Mouse (Mus musculus) right cerebral cortex, adult 18-20 months (tissue): Measurements from ENCODE around the gene Cachd1.

ENCODE experiments used
- DNase-seq: peaks from one replicate; pipeline ENCODE4 v3.0.0; 2022; ENCODE audit warnings: mixed read lengths

The Cachd1 gene

DNA sequence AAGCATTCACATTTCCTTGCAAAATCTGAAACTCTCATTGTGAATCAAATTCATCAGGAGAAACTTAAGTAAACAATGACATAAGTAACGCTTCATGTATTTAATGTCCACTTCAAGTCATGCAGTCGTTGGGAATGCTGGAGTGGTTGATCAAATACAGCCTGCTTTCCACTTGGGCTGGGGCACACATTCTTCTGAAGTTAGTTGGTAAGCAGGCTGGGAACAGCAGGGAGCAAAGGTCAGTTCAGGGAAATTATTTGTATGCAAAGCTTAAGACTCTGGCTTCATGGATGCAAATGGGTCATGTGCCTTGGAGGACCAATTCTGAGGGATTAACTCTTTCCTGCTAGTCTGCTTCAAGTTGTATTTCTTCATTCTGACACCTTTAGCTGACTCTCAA lies 16.7 kb downstream of the Cachd1 start:
- no peak for DNase-seq

DNA sequence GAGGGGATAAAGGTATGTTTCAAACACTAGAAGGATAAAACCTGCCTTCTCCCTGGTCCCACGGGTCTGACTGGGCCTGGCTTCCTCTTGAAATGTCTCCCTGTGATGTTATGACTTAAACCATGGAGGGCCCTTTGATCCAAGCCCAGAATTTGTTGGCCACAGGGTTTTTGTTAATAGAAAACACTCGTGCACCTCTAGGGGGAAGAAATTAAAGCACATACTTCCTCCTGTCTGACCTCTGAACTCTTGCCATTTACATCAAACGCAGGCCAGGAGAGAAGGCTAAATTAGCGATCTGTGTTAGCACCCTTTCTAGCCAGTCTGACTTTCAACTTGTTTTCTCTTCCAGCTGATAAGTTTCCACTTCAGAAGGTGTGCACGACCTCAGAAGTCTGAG lies 19.0 kb downstream of the Cachd1 start:
- DNase-seq: no peak

GRCm38 (mm10) chr4:100800730-100801442 lies 24.4 kb downstream of the Cachd1 start:
- DNase-seq: no peak

DNA sequence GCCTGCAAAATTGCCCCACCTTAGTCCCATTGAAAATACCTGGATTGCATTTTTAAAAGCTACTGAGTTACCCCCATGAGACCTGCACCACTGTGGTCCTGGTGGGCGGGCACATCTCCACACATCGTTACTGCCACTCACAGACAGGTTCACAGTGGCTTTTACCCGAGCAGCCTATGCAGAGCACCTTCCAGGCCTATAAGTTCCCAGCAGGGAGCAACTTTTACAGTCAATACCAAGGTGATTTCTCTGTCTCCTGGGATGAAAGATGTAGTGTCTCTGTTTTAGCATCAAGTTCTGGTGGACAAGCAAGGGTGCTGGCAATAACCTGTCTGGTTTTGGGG lies 24.9 kb downstream of the Cachd1 start:
- DNase-seq: no peak

- DNase-seq: no peak
These were observed 34.7 kb downstream of the Cachd1 start for GRCm38 (mm10) chr4:100811057-100811695.

- DNase-seq: no peak
These were observed 35.5 kb downstream of the Cachd1 start for GRCm38 (mm10) chr4:100811802-100812510.

DNA sequence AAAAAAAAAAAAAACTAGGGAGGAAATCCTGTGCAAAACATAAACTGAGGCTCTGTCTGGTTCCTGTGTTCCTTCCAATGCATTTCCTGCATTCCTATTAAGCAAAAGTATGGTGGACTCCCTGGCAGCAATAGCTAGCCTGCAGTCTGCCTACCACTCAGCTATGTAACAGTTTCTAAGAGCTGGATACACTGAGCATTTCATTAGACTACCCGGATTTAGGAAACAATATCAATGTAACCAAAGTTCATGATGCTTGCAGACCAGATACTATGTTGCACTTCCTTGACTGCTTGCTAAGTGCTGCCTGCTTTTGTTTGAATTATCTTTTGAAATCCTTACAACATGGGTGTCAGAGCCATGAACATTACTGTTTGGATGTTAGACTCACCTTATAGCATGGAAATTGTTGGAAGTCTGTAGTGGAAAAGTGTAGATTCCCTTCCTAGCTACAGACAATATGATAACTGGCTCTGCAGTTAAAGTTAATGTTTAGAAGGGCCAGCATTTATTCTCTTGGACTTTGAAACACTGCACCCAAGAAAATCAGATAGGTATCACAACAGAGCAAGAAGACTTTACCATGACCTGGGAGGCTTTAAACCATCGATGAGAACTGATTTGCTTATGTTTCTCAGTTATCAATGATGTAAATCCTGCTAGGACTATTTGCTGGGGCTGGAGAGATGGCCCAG lies 37.4 kb downstream of the Cachd1 start:
- DNase-seq: no peak

- DNase-seq: no peak
These were observed 42.8 kb downstream of the Cachd1 start for GRCm38 (mm10) chr4:100819238-100819637.

GRCm38 (mm10) chr4:100822526-100822925 lies 46.1 kb downstream of the Cachd1 start:
- DNase-seq: no peak

DNA sequence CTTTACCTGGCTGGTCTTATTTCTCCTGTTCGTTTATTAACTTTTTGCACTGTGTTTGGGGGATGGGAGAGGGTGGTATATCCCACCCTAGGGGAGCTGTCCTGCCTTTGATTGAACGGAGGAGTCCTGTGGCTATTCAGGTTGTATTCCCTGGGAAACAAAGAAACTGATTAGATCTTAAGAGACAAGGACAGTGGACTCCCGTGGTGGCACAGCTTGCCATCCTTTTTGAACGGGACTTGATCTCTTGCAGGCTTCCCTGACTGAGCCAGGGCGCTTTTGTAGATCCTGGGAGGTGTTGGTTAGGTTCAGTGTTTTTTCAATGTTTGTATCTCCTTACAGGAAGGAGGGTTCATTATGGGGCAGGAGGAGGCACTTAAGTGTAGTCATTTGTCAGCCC lies 50.9 kb downstream of the Cachd1 start:
- DNase-seq: no peak

DNA sequence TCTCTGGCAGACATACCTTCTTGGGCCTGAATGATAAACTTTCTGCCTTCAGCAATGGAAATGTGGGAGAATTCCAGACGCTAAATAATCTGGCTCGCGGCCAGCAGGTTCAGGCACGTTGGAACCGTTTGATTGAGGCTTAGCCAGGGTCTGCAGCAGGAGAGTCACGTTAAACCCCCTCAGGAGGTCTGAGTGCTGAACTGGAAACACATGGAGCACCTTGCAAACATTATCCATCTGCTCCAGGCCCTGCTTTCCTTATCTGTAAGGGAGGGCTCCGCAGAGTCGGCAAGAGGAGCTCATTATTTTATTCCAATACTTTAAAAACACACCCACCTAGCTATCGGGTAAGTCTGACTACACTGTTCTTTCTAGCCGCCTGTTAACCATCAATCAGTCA lies 52.3 kb downstream of the Cachd1 start:
- DNase-seq: no peak

DNA sequence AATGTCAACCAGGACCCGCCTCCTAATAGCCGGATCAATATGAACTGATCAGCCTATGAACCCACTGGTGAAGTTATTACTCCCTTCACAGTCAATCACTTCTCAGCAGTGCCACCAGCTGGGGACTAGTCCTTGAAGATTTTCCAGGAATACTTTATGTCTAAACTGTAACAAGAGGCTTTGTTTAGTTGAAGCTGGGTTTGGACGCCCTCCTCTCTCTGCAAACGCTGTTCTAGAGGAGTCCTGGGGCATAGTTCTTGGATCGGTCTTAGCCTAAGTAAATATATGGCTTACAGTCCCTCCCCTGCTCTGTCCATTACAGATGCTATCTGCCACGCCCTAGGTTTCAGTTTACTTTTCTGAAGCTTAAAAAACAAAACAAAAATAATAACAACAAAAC lies 60.7 kb downstream of the Cachd1 start:
- no peak for DNase-seq

DNA sequence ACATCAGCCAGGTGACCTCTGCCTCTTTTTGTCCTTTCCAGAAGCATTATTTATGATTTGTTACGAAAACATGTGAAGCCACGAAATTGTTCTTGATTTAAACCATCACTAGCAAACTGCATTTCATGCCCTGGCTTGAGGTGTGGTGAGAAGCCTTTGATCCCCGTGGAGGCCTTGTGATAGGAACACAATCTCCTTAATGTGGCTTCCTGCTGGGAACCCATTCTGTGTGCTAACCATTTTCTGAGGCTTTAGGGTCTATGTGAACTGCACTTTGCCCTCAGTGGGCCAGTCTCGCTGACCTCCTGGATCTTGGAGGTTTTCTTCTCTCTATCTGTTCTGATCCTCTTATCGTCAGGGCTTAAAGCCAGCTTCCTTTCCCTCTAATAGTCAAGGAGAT lies 66.2 kb downstream of the Cachd1 start:
- no peak for DNase-seq

DNA sequence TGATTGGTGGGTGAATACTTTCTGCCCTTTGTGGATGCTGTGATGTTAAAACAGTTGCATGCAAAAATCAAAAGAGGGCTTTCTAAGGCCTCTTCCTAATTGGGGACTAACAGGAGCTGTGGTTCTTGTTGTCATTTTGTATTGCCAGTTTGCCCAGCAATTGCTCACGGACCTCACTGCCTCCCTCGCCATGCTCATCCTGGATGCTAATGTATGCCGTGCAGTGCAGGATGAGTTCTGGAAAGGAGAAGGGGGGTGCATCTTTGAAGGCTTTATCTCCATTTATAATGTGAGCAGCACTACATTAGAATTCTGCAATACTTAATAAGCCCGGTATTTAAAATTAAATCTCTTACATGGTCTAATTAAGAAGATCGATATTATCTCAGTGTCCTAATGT lies 66.6 kb downstream of the Cachd1 start:
- DNase-seq: no peak

- no peak for DNase-seq
These were observed 74.5 kb downstream of the Cachd1 start for GRCm38 (mm10) chr4:100850846-100851495.

DNA sequence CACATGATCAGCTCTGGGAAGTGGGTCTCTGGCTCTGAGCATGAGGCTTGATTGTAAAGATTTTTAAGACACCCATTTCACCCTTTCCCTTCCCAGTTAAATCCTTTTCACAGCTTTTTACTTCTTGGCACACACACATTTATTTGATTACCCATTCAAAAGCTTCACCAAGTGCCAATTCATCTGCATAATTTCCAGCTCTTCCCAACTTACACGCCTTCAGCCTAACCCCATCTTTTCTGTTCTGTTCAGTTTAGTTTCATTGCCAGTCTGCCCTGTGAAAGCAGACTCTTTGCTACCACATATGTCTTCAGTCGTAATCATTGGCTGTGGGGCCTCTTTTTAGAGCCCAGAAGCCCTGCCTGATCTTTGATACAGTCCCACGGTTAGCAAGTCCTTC lies 76.0 kb downstream of the Cachd1 start:
- DNase-seq: no peak

DNA sequence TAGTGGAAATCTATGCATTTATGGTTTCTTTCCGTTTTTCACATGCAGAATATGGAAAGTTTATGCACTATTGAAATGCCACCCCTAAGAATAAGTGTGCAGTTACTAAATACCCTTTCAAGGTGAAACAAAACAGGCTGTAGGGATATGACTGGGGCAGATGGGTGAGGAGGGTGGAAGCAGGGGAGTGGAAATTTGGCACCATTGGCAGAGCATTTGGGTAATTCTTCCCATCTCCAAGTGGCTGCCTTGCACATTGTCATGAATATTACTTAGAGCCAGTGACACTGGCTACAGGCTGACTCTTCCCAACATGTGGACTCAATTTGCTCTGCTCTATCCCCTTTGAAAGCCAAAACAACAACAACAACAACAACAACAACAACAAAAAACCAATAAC lies 77.0 kb downstream of the Cachd1 start:
- no peak for DNase-seq

GRCm38 (mm10) chr4:100855373-100855772 lies 78.9 kb downstream of the Cachd1 start:
- DNase-seq: no peak

DNA sequence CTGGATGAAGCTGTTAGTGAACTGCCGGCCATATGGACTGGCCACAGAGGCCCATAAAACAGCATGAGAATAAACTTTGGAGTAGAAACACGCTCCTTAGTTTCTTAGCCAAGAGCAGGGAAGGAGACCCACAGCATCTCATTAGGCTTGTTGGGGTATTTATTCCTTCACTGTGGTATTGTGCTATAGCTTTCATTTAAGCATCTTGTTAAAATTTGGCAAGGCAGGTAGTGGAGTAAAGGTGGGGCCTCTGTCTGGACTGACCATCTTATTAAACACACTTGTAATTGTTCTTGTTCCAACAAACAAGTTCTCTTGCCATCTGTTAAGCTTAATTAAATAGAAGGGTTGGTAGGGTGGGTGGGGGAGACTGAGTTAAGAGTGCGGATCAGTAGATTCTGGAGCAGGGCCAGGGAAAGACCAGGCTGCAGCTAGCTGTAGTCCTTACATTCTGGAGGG lies 81.0 kb downstream of the Cachd1 start:
- DNase-seq: no peak

DNA sequence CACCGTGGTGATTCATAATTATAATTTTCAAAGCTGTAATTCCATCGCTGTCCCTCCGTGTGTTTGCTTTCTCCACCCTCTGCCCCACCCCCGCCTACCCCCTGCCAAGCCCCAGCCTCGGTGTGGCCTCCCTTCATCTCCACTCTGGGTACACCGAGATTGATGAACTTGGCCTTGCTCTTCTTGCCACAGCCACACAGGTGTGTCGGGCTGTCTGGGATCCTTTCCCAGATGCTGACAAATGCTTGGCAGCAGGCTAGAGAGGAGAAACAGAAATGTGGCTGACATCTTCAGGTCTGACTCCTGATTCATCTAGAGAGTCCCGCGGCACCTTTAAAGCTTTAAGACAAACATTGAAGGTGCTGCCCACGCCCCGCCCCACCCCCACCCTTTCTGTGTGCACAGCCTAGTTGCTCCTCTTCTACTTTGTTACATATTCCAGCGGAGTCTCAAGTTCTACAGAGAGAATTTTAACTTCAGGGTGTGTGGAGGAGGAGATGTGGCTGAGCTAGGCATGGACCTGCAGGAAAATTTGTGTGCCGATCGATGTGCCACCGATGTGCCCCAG lies 87.5 kb downstream of the Cachd1 start:
- DNase-seq: no peak

DNA sequence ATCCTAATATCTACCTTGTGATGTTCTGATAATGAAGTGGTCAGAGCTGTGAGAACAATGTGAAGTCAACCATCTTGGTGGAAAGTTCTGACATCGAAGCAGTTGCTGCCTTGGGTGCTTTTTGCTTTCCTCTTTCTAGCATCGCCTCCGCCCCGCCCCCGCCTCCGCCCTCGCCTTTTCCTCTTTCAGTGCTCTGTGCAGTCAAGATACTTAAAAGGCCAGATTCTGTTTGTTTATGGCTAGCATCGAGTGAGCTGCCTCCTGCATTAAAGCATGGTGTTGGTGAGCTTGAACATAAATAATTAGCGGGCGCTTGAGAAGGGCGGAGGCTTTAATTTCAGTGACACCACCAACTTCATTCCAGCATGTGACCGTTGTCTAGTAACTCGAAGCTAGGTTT lies 88.9 kb downstream of the Cachd1 start:
- DNase-seq: no peak

DNA sequence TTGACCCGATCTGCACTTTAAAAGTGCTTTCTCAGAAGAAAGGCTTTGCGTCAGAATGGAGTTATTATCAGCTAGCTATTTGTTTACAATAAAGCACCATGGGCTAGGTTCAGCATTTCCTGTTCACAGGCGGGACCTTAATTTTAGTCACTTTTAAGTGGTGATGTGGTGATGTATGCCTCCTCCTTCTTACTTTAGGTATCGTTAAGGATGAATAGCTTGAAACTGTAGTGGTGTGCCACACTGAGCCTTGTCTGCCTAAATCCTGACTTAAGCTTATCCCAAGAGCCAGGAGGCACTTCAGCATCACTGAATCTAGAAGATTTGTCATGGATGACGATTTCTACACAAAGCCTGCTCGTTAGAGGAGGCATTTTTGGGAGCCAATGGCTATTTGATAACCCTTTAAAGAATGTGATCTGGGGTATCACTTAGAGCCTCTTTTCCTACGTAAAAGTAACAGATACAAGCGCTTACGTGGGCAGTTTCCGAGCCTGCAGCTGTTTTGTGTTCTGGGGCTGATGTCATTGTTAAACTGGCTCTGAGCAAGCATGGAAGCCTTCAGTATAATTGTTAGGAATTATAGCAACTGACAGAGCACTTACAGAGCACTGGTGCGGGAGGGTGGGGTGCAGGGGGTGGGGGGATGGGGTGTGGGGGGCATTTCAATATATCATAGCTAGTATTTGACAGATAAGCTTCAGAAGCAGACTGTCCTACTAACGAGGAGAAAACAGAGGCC lies 89.7 kb downstream of the Cachd1 start:
- peak; percentile 2 for DNase-seq
